Mouse (Mus musculus) CH12.LX (cell line): ENCODE data around the gene 1700010B08Rik. TPM values are rescaled to one million over a fixed set of nuclear protein-coding genes. Genes with fewer than 3 reads are reported as not detected.

Experiments
- DNase-seq: peaks from one replicate; pipeline ENCODE4 v3.0.0-alpha.2; 2013; ENCODE audit errors: extremely low read depth
- H3K27ac ChIP-seq: 2 replicates; pipeline ENCODE4 v1.5.1; 2012; ENCODE audit warnings: low read depth, mild to moderate bottlenecking, control low read depth, moderate library complexity; ENCODE audit not compliant: insufficient read depth
- H3K27me3 ChIP-seq: replicated peaks from 2 replicates; pipeline ENCODE3; 2012; ENCODE audit warnings: inconsistent platforms
- H3K36me3 ChIP-seq, 2 experiments: replicated peaks in 1 of 2; 2 replicates each; pipeline versions ENCODE3 to v1.6.1; 2012; ENCODE audit warnings: inconsistent platforms in 1 of 2, low read length in 1 of 2, mild to moderate bottlenecking in 1 of 2, mixed read lengths in 1 of 2, moderate library complexity in 1 of 2; ENCODE audit not compliant: control insufficient read depth in 1 of 2, insufficient read depth in 1 of 2
- H3K4me1 ChIP-seq, 2 experiments: 2 replicates each; pipeline ENCODE4 v1.6.1; 2012; ENCODE audit warnings: inconsistent platforms in 1 of 2, moderate library complexity in 1 of 2; ENCODE audit not compliant: insufficient read depth in 2 of 2, control insufficient read depth in 1 of 2
- H3K4me2 ChIP-seq: 2 replicates; pipeline ENCODE4 v1.6.1; 2012; ENCODE audit warnings: low read depth, mild to moderate bottlenecking, control low read depth; ENCODE audit not compliant: poor library complexity, insufficient read depth, severe bottlenecking
- H3K4me3 ChIP-seq, 3 experiments: fragments of 150-350 bp in 1 of 3; sonication (generic) in 1 of 3; replicated peaks in 1 of 3; 2 replicates each; pipeline versions ENCODE3 to v1.5.1; 2011 to 2012; ENCODE audit warnings: low read depth in 2 of 3, low read length in 2 of 3, mild to moderate bottlenecking in 2 of 3, moderate library complexity in 2 of 3, control low read depth in 1 of 3, improper control_type of control experiment in 1 of 3, inconsistent platforms in 1 of 3, mixed read lengths in 1 of 3; ENCODE audit not compliant: poor library complexity in 1 of 3
- H3K79me2 ChIP-seq: replicated peaks from 2 replicates; pipeline ENCODE4 v1.6.1; 2012; ENCODE audit warnings: mild to moderate bottlenecking, moderate library complexity; ENCODE audit not compliant: control insufficient read depth, poor library complexity, insufficient read depth, severe bottlenecking; ENCODE audit errors: extremely low read depth
- H3K9ac ChIP-seq: 2 replicates; pipeline ENCODE4 v1.6.1; 2012; ENCODE audit warnings: low read depth, mild to moderate bottlenecking, control low read depth, moderate library complexity; ENCODE audit not compliant: insufficient read depth
- H3K9me3 ChIP-seq: replicated peaks from 2 replicates; pipeline ENCODE3; 2012; ENCODE audit warnings: low read length, inconsistent platforms, mixed read lengths
- BHLHE40 ChIP-seq: IDR thresholded peaks from 2 replicates; pipeline ENCODE4 v1.6.1; 2011; ENCODE audit warnings: mild to moderate bottlenecking, low read depth, low read length, improper control_type of control experiment
- CHD1 ChIP-seq: IDR thresholded peaks from 2 replicates; pipeline ENCODE4 v1.6.1; 2012; ENCODE audit warnings: low read depth, low read length, improper control_type of control experiment, inconsistent platforms
- CHD2 ChIP-seq: IDR thresholded peaks from 2 replicates; pipeline ENCODE4 v1.6.1; 2011; ENCODE audit warnings: low read length, improper control_type of control experiment
- CTCF ChIP-seq, 2 experiments: IDR thresholded peaks in 1 of 2; conservative IDR thresholded peaks in 1 of 2; 2 replicates each; pipeline ENCODE4 v1.5.1; 2011 to 2012; ENCODE audit warnings: low read depth in 2 of 2, low read length in 2 of 2, improper control_type of control experiment in 1 of 2, inconsistent platforms in 1 of 2, mild to moderate bottlenecking in 1 of 2, moderate library complexity in 1 of 2
- E2F4 ChIP-seq: IDR thresholded peaks from 2 replicates; pipeline ENCODE4 v1.6.1; 2011; ENCODE audit warnings: low read depth, low read length, improper control_type of control experiment; ENCODE audit not compliant: insufficient replicate concordance
- ELF1 ChIP-seq: IDR thresholded peaks from 2 replicates; pipeline ENCODE4 v1.6.1; 2014; ENCODE audit warnings: low read depth, mild to moderate bottlenecking, inconsistent platforms, low read length, improper control_type of control experiment
- EP300 ChIP-seq: IDR thresholded peaks from 2 replicates; pipeline ENCODE4 v1.6.1; 2011; ENCODE audit warnings: low read length, improper control_type of control experiment
- ETS1 ChIP-seq: conservative IDR thresholded peaks from 2 replicates; pipeline ENCODE4 v1.6.1; 2012; ENCODE audit warnings: low read depth, mild to moderate bottlenecking, inconsistent platforms, low read length, improper control_type of control experiment, moderate library complexity
- GABPA ChIP-seq: IDR thresholded peaks from 2 replicates; pipeline ENCODE4 v1.6.1; 2012; ENCODE audit warnings: low read depth, low read length, improper control_type of control experiment, inconsistent platforms; ENCODE audit not compliant: insufficient replicate concordance
- HCFC1 ChIP-seq: IDR thresholded peaks from 2 replicates; pipeline ENCODE4 v1.6.1; 2012; ENCODE audit warnings: low read depth, mild to moderate bottlenecking, inconsistent platforms, low read length, improper control_type of control experiment
- IRF4 ChIP-seq: IDR thresholded peaks from 2 replicates; pipeline ENCODE4 v1.6.1; 2014; ENCODE audit warnings: low read depth, mild to moderate bottlenecking, inconsistent platforms, low read length, improper control_type of control experiment
- JUN ChIP-seq: IDR thresholded peaks from 2 replicates; pipeline ENCODE4 v1.6.1; 2011; ENCODE audit warnings: low read depth, mild to moderate bottlenecking, low read length, improper control_type of control experiment, moderate library complexity; ENCODE audit not compliant: insufficient read depth
- JUND ChIP-seq: conservative IDR thresholded peaks from 2 replicates; pipeline ENCODE4 v1.6.1; 2011; ENCODE audit warnings: low read depth, low read length, improper control_type of control experiment
- KAT2A ChIP-seq: IDR thresholded peaks from 2 replicates; pipeline ENCODE4 v1.6.1; 2012; ENCODE audit warnings: low read length, improper control_type of control experiment, inconsistent platforms; ENCODE audit not compliant: insufficient replicate concordance
- MAFK ChIP-seq: IDR thresholded peaks from 2 replicates; pipeline ENCODE4 v1.6.1; 2011; ENCODE audit warnings: low read length, improper control_type of control experiment; ENCODE audit not compliant: insufficient replicate concordance
- MAX ChIP-seq: IDR thresholded peaks from 2 replicates; pipeline ENCODE4 v1.6.1; 2011; ENCODE audit warnings: low read length, improper control_type of control experiment
- MAZ ChIP-seq: IDR thresholded peaks from 2 replicates; pipeline ENCODE4 v1.6.1; 2012; ENCODE audit warnings: low read depth, mild to moderate bottlenecking, inconsistent platforms, low read length, improper control_type of control experiment, moderate library complexity
- MEF2A ChIP-seq: IDR thresholded peaks from 2 replicates; pipeline ENCODE4 v1.6.1; 2014; ENCODE audit warnings: low read depth, mild to moderate bottlenecking, inconsistent platforms, low read length, improper control_type of control experiment, borderline replicate concordance
- MXI1 ChIP-seq: IDR thresholded peaks from 2 replicates; pipeline ENCODE4 v1.6.1; 2011; ENCODE audit warnings: mild to moderate bottlenecking, low read depth, low read length, improper control_type of control experiment
- MYC ChIP-seq: IDR thresholded peaks from 2 replicates; pipeline ENCODE4 v1.6.1; 2011; ENCODE audit warnings: low read depth, mild to moderate bottlenecking, improper control_type of control experiment, low read length
- NELFE ChIP-seq: IDR thresholded peaks from 2 replicates; pipeline ENCODE4 v1.6.1; 2011; ENCODE audit warnings: low read depth, low read length, improper control_type of control experiment
- POLR2A ChIP-seq: IDR thresholded peaks from 2 replicates; pipeline ENCODE4 v1.6.1; 2011; ENCODE audit warnings: low read depth, mild to moderate bottlenecking, improper control_type of control experiment, low read length
- RAD21 ChIP-seq: IDR thresholded peaks from 2 replicates; pipeline ENCODE4 v1.6.1; 2011; ENCODE audit warnings: low read depth, mild to moderate bottlenecking, low read length, improper control_type of control experiment, moderate library complexity
- SIN3A ChIP-seq: IDR thresholded peaks from 2 replicates; pipeline ENCODE4 v1.6.1; 2012; ENCODE audit warnings: low read length, improper control_type of control experiment, inconsistent platforms
- SMC3 ChIP-seq: IDR thresholded peaks from 2 replicates; pipeline ENCODE4 v1.6.1; 2011; ENCODE audit warnings: low read depth, low read length, improper control_type of control experiment
- TBP ChIP-seq: conservative IDR thresholded peaks from 2 replicates; pipeline ENCODE4 v1.6.1; 2011; ENCODE audit warnings: low read depth, low read length, improper control_type of control experiment
- TCF12 ChIP-seq: IDR thresholded peaks from 2 replicates; pipeline ENCODE4 v1.6.1; 2014; ENCODE audit warnings: low read depth, mild to moderate bottlenecking, inconsistent platforms, low read length, improper control_type of control experiment
- USF1 ChIP-seq: IDR thresholded peaks from 2 replicates; pipeline ENCODE4 v1.6.1; 2014; ENCODE audit warnings: low read depth, mild to moderate bottlenecking, inconsistent platforms, low read length, improper control_type of control experiment
- ZC3H11A ChIP-seq: IDR thresholded peaks from 2 replicates; pipeline ENCODE4 v1.6.1; 2012; ENCODE audit warnings: low read depth, mild to moderate bottlenecking, inconsistent platforms, low read length, improper control_type of control experiment
- ZKSCAN1 ChIP-seq: IDR thresholded peaks from 2 replicates; pipeline ENCODE4 v1.6.1; 2012; ENCODE audit warnings: low read depth, inconsistent platforms, low read length, improper control_type of control experiment, borderline replicate concordance
- ZNF384 ChIP-seq: IDR thresholded peaks from 2 replicates; pipeline ENCODE4 v1.6.1; 2012; ENCODE audit warnings: low read depth, low read length, improper control_type of control experiment, inconsistent platforms
- dilution Hi-C: fragments of 300-500 bp; cut with MboI; formaldehyde crosslinking; loops from 2 replicates; pipeline ENCODE4 v1.14.3; 2020; ENCODE audit warnings: low sequenced_read_pairs; ENCODE audit not compliant: extremely low pct_unique_long_range_greater_than_20kb, extremely low pct_ligation_motif_present
- in situ Hi-C: fragments of 300-500 bp; cut with MboI; formaldehyde crosslinking; loops from 3 replicates; pipeline ENCODE4 v1.14.3; 2019; ENCODE audit warnings: low sequenced_read_pairs, low pct_ligation_motif_present, low pct_unique_long_range_greater_than_20kb, mixed read lengths
- polyA plus RNA-seq: library from polyadenylated mRNA; unstranded; fragments of >175 nt; gene quantifications from 2 replicates; pipeline ENCODE4 v1.2.1, GENCODE M21; 2012; ENCODE audit warnings: low read depth; ENCODE audit not compliant: insufficient read length
- total RNA-seq, 2 experiments: library from RNA; depleted of rRNA; stranded (reverse); fragments of 300-350 nt in 1 of 2; fragments of >200 nt in 1 of 2; gene quantifications; 2 replicates each; pipeline ENCODE4 v1.2.3; 2012 to 2014

Gene 1700010B08Rik
- total and polyA plus RNA-seq, 3 experiments: not detected

- Histone ChIP-seq H3K4me1 (peaks cover 13 to 29% of the 10 kb centered on the region in 2 experiments), H3K36me3 (peaks cover 19 to 47% of the 10 kb centered on the region in 2 experiments), H3K9ac (no peak overlapping the region), H3K27ac (peak overlapping the region; percentile 28), H3K79me2 (peaks cover 21% of the 10 kb centered on the region; the same call in 1 of the 2 replicates), H3K4me3 (no peak overlapping the region), H3K9me3 (peaks cover 2% of the 10 kb centered on the region), H3K27me3 (no peaks in the 10 kb centered on the region), H3K4me2 (peak overlapping the region; percentile 60; the same call in 1 of the 2 replicates)
- in situ Hi-C loops (no loop called here), dilution Hi-C loops (no loop called here)
- DNase-seq: no peak
- TF ChIP-seq TCF12 (no peak), MYC (no peak), EP300 (no peak), E2F4 (no peak), BHLHE40 (no peak), MAX (no peak), ZKSCAN1 (no peak), MXI1 (no peak), TBP (no peak), JUN (no peak), RAD21 (no peak), KAT2A (no peak), ELF1 (no peak), IRF4 (no peak), POLR2A (no peak), NELFE (no peak), ZC3H11A (no peak), USF1 (no peak), HCFC1 (no peak)
Observed at GRCm38 (mm10) chr2:173678593-173678992, 40.6 kb upstream of the 1700010B08Rik start.

- DNase-seq: peak; percentile 89
- Histone ChIP-seq H3K27me3 (no peaks in the 10 kb centered on the region), H3K4me1 (peaks cover 13 to 29% of the 10 kb centered on the region in 2 experiments), H3K9me3 (peaks cover 2% of the 10 kb centered on the region), H3K4me2 (peak overlapping the region; percentile 93), H3K79me2 (peaks cover 19% of the 10 kb centered on the region; the same call in 1 of the 2 replicates), H3K36me3 (peaks cover 18 to 46% of the 10 kb centered on the region in 2 experiments), H3K4me3 (no peak overlapping the region), H3K27ac (no peak overlapping the region), H3K9ac (no peak overlapping the region)
- in situ Hi-C loops (no loop called here), dilution Hi-C loops (no loop called here)
- TF ChIP-seq E2F4: peak; percentile 53; the same call in 1 of the 2 replicates
- peak; percentile 63 for TF ChIP-seq JUND
- no peak for TF ChIP-seq CTCF (conservative IDR thresholded peaks at IDR 0.05 in 1 of 2, IDR thresholded peaks at IDR 0.05 in 1 of 2; ENCODE audit: low read depth in 2 of 2, low read length in 2 of 2)
- 0 out of 2 replicates have a peak, but pooled peaks have one; percentile 27 for TF ChIP-seq MAFK
- 0 out of 2 replicates have a peak, but pooled peaks have one; percentile 7 for TF ChIP-seq SMC3
- peak; percentile 43; the same call in 1 of the 2 replicates for TF ChIP-seq JUN
- no peak for TF ChIP-seq GABPA
- peak; percentile 76 for TF ChIP-seq EP300
- peak; percentile 97 for TF ChIP-seq MEF2A
- TF ChIP-seq TCF12: peak; percentile 58; the same call in 1 of the 2 replicates
- TF ChIP-seq MYC: peak; percentile 91
- peak; percentile 97 for TF ChIP-seq ZNF384
- TF ChIP-seq CHD1: peak; percentile 81; the same call in 1 of the 2 replicates
- peak; percentile 95 for TF ChIP-seq CHD2
- no peak for TF ChIP-seq USF1
- peak; percentile 84; the same call in 1 of the 2 replicates for TF ChIP-seq MAZ
- peak; percentile 89 for TF ChIP-seq ETS1
- peak; percentile 72 for TF ChIP-seq HCFC1
- TF ChIP-seq RAD21: peak; percentile 12
- peak; percentile 92 for TF ChIP-seq SIN3A
- TF ChIP-seq MXI1: peak; percentile 85
- no peak for TF ChIP-seq TBP
- TF ChIP-seq MAX: peak; percentile 70
Observed at GRCm38 (mm10) chr2:173679217-173679616, 40.0 kb upstream of the 1700010B08Rik start.
